Mouse (Mus musculus): Measurements from ENCODE around the gene 1700109H08Rik.

- TF ChIP-seq TCF12 (IDR thresholded peaks at IDR 0.05; ENCODE audit: insufficient read depth, poor library complexity, severe bottlenecking) = no peak
- no peak for TF ChIP-seq MYOG (IDR thresholded peaks at IDR 0.05; ENCODE audit: control insufficient read depth in 1 of 3, insufficient read depth in 1 of 3, insufficient read length in 2 of 3, low read depth in 2 of 3)
Measured at GRCm38 (mm10) chr5:3609241-3609640, 37.9 kb downstream of the 1700109H08Rik start.

All from myocyte (in vitro differentiated cells).